Mouse (Mus musculus): Measurements from ENCODE around the gene Fam81a. TPM values are rescaled to one million over a fixed set of nuclear protein-coding genes. Genes with fewer than 3 reads are reported as not detected.

Gene Fam81a
- 10 to 100 TPM in 1 of 2 experiments, 1 to 10 TPM in 1; 8.3 to 12.6 TPM for total RNA-seq (2021)
- long read RNA-seq, experiment 1, transcript Fam81a-201 (9 exons, 3,703 nt), result major isoform, 6 of 6 reads
- long read RNA-seq, experiment 1, partial matches to known transcripts, result 0 of 6 reads
- long read RNA-seq, experiment 1, other reads (novel, unspliced or antisense), result 0 of 6 reads
- long read RNA-seq, experiment 2, transcript Fam81a-201 (9 exons, 3,703 nt), result major isoform, 12 of 16 reads
- long read RNA-seq, experiment 2, partial matches to known transcripts, result 0 of 16 reads
- long read RNA-seq, experiment 2, other reads (novel, unspliced or antisense), result 4 of 16 reads

DNA sequence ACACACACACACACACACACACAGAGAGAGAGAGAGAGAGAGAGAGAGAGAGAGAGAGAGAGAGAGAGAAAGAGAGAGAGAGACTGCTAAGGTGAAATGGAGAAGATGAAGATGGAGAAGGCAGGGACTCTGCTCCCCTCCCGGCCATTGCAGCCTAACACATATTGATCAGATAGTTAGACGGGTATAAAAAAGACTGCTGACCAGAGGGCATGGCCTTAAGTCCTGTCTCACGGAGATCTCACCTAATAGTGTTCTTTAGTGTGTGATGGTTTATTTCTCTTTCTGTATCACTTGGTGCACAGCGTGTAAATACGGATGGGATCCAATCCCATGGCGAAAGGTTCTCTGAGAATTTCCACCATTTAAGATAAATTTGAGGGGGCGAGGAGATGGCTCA lies at the start of gene Fam81a:
Fam81a (minus strand) TSS at position 101 of the 400 bp plus-strand sequence.
- DNase-seq (ENCODE audit: low spot score in 2 of 2), result no peak

DNA sequence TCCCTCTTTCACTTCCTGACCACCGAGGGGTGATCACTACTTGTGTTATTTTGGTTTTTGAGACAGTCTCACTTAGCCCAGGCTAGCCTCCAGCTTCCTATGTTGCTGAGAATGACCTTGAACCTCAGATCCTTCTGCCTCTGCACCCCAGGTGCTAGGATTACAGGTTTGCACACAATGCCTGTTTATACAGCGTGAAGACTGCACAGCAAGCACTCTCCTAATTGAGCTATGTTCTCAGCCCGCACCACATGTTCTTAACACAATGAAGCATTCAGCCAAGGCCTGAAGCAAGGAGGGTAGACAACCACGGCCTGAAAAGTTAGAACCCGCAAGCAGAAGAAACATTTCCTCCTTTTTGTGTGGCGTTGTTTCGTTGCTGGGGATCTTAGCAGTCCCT lies 40.3 kb upstream of the Fam81a start:
- DNase-seq (ENCODE audit: low spot score in 2 of 2), result no peak

DNA sequence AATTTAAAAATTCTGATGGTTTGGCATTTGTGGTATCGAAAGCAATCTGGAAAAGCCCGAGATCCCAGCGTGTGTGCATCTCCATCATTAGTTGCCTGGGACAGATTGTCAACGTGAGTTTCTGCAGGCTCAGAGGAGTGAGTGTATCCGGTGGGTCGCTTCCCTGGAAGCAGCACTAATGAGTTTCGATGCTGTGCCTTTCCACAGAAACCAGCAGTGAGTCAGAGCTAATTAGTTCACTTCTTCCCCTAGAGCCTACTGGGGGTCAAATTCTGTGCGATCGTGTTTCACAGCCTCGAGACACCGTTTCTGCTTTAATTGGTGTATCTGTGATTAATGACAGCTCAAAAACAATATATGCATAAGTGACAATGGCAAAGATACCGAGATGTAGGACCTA lies 39.4 kb upstream of the Fam81a start:
- no peak for DNase-seq (ENCODE audit: low spot score in 2 of 2)

DNA sequence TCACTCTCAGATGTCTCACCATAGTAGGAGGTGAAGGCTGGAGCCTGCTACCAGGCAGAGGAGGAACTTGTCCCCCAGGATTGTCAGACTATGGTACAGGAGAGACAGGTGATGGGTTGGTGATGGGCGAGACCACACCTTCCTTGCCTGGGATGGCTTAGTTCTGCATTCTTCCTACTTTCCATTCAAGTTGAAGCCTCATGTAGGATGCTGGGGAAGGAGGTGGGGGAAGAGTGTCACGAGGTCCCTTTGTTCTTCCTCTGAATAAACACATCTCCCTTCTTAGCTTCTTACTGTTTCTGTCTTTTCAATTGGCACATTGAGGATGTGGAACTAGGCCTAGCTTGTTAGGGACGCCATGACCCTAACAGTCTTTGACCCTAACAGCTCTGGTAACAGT lies 33.9 kb upstream of the Fam81a start:
- no peak for DNase-seq (ENCODE audit: low spot score in 2 of 2)

DNA sequence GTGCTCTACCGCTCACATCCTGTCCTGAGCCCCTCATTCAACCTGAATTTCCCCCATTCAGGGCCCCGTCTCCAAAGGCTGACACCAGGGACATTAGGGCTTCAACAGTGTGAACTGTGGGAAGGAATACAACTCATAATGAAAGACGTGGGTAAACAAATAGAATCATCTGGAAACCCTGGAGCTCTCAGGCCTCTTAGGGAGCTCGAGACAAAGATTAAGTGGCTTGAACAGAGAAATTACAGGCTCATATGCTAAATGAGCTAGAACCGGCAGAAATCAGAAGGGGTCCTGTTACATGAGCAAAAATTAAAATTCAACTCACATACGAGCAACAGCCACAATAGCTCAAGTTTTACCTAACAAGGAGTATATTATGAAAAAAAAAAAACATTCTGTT lies 32.5 kb upstream of the Fam81a start:
- DNase-seq (ENCODE audit: low spot score in 2 of 2), result no peak

- no peak for DNase-seq (ENCODE audit: low spot score in 2 of 2)
These were observed 32.0 kb upstream of the Fam81a start for GRCm38 (mm10) chr9:70174291-70174848.

GRCm38 (mm10) chr9:70168973-70169372 lies 26.6 kb upstream of the Fam81a start:
- DNase-seq (ENCODE audit: low spot score in 2 of 2), result no peak

- DNase-seq (ENCODE audit: low spot score in 2 of 2), result no peak
These were observed 17.7 kb upstream of the Fam81a start for GRCm38 (mm10) chr9:70160071-70160470.

DNA sequence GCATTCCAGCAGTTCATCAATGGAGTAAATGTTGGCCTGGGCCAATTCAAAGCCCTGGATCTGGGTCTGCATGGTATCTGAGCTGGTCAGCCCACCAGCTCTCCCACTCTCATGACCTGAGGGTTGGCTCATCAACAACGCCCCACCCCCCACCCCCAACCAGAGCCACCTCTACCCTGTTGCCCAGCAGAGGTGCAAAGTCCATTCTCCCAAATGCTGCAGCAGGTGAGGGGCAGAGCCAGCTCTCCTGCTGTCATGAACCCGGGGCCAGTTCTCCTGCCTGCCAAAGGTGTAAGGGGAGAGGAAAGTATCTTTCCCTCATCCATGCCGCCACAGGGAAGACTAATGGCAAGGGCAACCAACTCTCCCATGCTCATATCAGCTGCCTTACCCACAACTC lies 5.3 kb upstream of the Fam81a start:
- DNase-seq (ENCODE audit: low spot score in 2 of 2), result no peak

GRCm38 (mm10) chr9:70145426-70145825 lies 3.1 kb upstream of the Fam81a start:
- DNase-seq (ENCODE audit: low spot score in 2 of 2), result no peak

GRCm38 (mm10) chr9:70143326-70143725 lies 966 bp upstream of the Fam81a start:
- no peak for DNase-seq (ENCODE audit: low spot score in 2 of 2)

DNA sequence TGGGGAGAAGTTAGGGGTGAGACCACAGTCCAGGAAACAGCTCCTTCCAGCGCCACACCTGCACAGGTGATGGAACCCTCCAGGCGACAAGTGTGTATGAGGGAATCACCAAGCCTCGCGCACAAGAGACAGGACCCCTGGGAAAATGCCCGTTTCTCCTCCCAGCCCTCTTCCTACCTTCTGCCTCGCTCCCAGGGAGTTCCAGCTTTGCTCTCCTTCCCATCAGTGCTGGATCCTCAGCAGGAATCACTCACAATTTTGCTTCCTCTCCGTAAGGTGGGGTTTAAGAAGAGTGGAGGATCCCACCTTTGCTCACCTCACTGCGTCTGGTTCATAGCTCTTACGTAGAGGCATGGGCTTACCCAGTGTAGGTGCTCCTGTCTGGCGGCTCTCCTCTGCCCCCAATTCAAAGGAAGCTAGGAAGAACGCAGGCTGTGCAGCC lies 454 bp downstream of the Fam81a start:
- no peak for DNase-seq (ENCODE audit: low spot score in 2 of 2)

DNA sequence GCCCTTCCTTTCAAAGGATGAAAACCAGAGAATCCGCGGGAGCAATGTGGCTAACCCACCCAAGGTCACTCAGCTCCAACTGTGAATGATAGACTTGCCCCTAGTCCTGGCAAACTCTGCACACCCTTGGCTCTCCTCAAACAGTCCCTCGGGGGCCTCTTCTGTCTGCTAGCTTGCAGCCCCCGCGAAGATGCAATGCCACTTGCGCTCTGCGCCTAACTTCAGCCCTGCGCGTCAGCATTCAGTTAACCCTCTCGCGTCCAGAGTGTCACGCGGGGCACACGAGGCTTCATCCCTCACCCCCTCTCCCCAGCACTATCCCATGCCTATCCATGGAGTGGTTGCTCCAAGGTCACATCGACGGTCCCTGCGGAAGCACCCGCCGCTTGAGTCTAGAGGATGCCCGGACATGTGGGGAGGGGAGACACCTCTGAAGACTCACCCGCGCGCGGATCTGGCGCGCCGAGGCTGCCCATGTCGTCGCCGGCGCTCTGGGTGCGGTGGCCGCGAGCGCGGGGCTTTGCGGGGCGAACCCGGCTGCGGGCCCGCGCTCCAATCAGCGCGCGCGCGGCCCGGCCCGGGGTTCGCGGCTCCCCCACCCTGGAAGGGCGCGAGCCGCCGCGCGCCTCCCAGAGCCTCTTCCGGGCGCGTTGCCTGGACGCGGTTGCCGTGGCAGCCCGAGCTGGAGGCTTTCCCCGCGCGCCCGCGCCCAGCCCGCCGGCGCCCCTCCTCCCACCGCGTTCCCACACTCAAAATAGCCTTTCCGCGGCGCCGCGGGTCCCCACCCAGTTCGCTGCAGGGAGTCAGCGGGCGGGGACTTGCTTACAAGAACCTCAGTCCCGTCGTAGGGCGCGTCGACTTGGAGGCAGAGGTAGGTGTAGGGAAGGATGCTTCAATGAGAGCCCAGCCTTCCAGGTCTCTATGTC lies 1.2 kb downstream of the Fam81a start:
- DNase-seq (ENCODE audit: low spot score in 2 of 2), result peak in 1 of 2 experiments; percentile 26

GRCm38 (mm10) chr9:70140340-70140739 lies 2.0 kb downstream of the Fam81a start:
- no peak for DNase-seq (ENCODE audit: low spot score in 2 of 2)

- no peak for DNase-seq (ENCODE audit: low spot score in 2 of 2)
These were observed 3.0 kb downstream of the Fam81a start for GRCm38 (mm10) chr9:70139331-70139885.

GRCm38 (mm10) chr9:70138511-70138910 lies 3.8 kb downstream of the Fam81a start:
- DNase-seq (ENCODE audit: low spot score in 2 of 2), result no peak

DNA sequence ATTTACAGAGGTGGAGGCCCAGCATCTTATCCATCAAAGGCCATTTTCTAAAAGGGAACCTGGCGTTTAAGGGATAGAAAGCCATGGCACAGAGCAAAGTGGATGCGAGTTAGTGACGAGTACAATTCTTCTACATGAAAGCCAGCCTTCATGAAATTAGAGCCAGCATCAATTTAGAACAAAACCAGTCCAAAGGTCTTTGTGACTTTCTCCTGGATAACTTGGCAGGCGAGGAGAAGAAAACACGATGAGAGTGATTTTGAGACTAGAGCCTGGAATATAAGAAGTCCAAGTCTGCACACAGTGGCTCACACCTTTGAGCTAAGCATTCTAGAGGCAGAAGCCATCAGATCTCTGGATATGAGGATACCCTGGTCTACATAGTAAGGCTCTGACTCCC lies 4.4 kb downstream of the Fam81a start:
- DNase-seq (ENCODE audit: low spot score in 2 of 2), result no peak

GRCm38 (mm10) chr9:70135186-70135585 lies 7.2 kb downstream of the Fam81a start:
- DNase-seq (ENCODE audit: low spot score in 2 of 2), result no peak

- no peak for DNase-seq (ENCODE audit: low spot score in 2 of 2)
These were observed 7.6 kb downstream of the Fam81a start for GRCm38 (mm10) chr9:70134716-70135115.

- no peak for DNase-seq (ENCODE audit: low spot score in 2 of 2)
These were observed 8.1 kb downstream of the Fam81a start for GRCm38 (mm10) chr9:70134215-70134614.

- DNase-seq (ENCODE audit: low spot score in 2 of 2), result no peak
These were observed 11.6 kb downstream of the Fam81a start for GRCm38 (mm10) chr9:70130786-70131185.

DNA sequence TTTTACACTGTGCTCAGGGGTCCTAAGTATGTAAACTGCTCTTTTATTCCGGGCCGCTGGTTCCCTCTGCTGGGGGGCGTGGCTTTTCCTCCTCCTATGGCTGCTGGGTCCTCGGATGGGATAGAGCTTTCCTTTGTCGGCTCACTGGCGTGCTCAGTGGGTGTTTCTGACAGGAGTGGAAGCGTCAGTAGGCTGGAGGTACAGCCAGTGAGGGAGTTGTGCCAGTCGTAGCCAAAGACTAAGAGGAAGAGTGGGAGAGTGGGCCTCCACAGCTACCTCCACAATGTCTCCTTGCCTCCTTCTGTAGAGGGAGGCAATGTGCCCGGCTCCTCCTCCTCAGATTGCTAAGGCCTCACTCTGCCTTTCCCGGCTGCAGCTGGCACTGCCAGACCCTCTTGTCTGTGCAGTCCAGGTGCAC lies 30.5 kb downstream of the Fam81a start:
- no peak for DNase-seq (ENCODE audit: low spot score in 2 of 2)
